Mouse (Mus musculus): ENCODE results near the gene Carhsp1.

The Carhsp1 gene

GRCm38 (mm10) chr16:8674165-8674564 is 2.2 kb upstream of the Carhsp1 start:
- peak; percentile 68 to 72 for DNase-seq

- DNase-seq, result no peak
Measured at GRCm38 (mm10) chr16:8673343-8673742, 1.4 kb upstream of the Carhsp1 start.

- DNase-seq, result no peak
Measured at GRCm38 (mm10) chr16:8672811-8673210, 856 bp upstream of the Carhsp1 start.

GRCm38 (mm10) chr16:8672350-8672687 is 364 bp upstream of the Carhsp1 start:
- no peak for DNase-seq

- DNase-seq, result no peak
Measured at GRCm38 (mm10) chr16:8670041-8671035, 1.6 kb downstream of the Carhsp1 start.

GRCm38 (mm10) chr16:8669432-8669831 is 2.5 kb downstream of the Carhsp1 start:
- no peak for DNase-seq

- no peak for DNase-seq
Measured at GRCm38 (mm10) chr16:8668386-8668785, 3.6 kb downstream of the Carhsp1 start.

- no peak for DNase-seq
Measured at GRCm38 (mm10) chr16:8667814-8668213, 4.1 kb downstream of the Carhsp1 start.

GRCm38 (mm10) chr16:8667261-8667660 is 4.7 kb downstream of the Carhsp1 start:
- DNase-seq, result no peak

GRCm38 (mm10) chr16:8666452-8666851 is 5.5 kb downstream of the Carhsp1 start:
- no peak for DNase-seq

- DNase-seq, result no peak
Measured at GRCm38 (mm10) chr16:8665367-8665766, 6.6 kb downstream of the Carhsp1 start.

- DNase-seq, result no peak
Measured at GRCm38 (mm10) chr16:8663606-8664539, 8.1 kb downstream of the Carhsp1 start.

- no peak for DNase-seq
Measured at GRCm38 (mm10) chr16:8663022-8663421, 8.9 kb downstream of the Carhsp1 start.

- no peak for DNase-seq
Measured at GRCm38 (mm10) chr16:8658764-8659163, 13.2 kb downstream of the Carhsp1 start.

- no peak for DNase-seq
Measured at GRCm38 (mm10) chr16:8658349-8658748, 13.6 kb downstream of the Carhsp1 start.

GRCm38 (mm10) chr16:8656256-8656655 is 15.7 kb downstream of the Carhsp1 start:
- no peak for DNase-seq

GRCm38 (mm10) chr16:8655599-8655998 is 16.4 kb downstream of the Carhsp1 start:
- no peak for DNase-seq

- DNase-seq, result no peak
Measured at GRCm38 (mm10) chr16:8655108-8655507, 16.8 kb downstream of the Carhsp1 start.

- no peak for DNase-seq
Measured at GRCm38 (mm10) chr16:8650007-8650406, 21.9 kb downstream of the Carhsp1 start.

- DNase-seq, result no peak
Measured at GRCm38 (mm10) chr16:8645546-8645945, 26.4 kb downstream of the Carhsp1 start.

- DNase-seq, result peak; percentile 37 to 46
Measured at GRCm38 (mm10) chr16:8643855-8644254, 28.1 kb downstream of the Carhsp1 start.

- no peak for DNase-seq
Measured at GRCm38 (mm10) chr16:8639466-8640191, 32.3 kb downstream of the Carhsp1 start.

- no peak for DNase-seq
Measured at GRCm38 (mm10) chr16:8638131-8638530, 33.8 kb downstream of the Carhsp1 start.

Data from thymus, postnatal 36 days (tissue).